Mouse (Mus musculus) MEL (cell line): ENCODE results near the gene Col4a4.

Experiments used
- CHD2 ChIP-seq: IDR thresholded peaks from 2 replicates; pipeline ENCODE4 v1.6.1; 2011; ENCODE audit warnings: low read length, improper control_type of control experiment
- CTCF ChIP-seq, 3 experiments: IDR thresholded peaks in 2 of 3; conservative IDR thresholded peaks in 1 of 3; 2 replicates each; pipeline ENCODE4 v1.5.1; 2011 to 2012; ENCODE audit warnings: low read length in 3 of 3, low read depth in 2 of 3, mild to moderate bottlenecking in 2 of 3, improper control_type of control experiment in 1 of 3, inconsistent platforms in 1 of 3, mixed read lengths in 1 of 3, moderate library complexity in 1 of 3; ENCODE audit not compliant: control insufficient read depth in 1 of 3, insufficient read depth in 1 of 3, poor library complexity in 1 of 3, severe bottlenecking in 1 of 3
- E2F4 ChIP-seq: IDR thresholded peaks from 2 replicates; pipeline ENCODE4 v1.6.1; 2011; ENCODE audit warnings: low read depth, low read length, improper control_type of control experiment, borderline replicate concordance
- ELF1 ChIP-seq: IDR thresholded peaks from 2 replicates; pipeline ENCODE4 v1.6.1; 2014; ENCODE audit warnings: low read depth, mild to moderate bottlenecking, inconsistent platforms, low read length, improper control_type of control experiment, moderate library complexity
- EP300 ChIP-seq, 2 experiments: IDR thresholded peaks; 2 replicates each; pipeline ENCODE4 v1.6.1; 2011; ENCODE audit warnings: improper control_type of control experiment in 2 of 2, low read length in 2 of 2, low read depth in 1 of 2, mild to moderate bottlenecking in 1 of 2
- MAFK ChIP-seq: IDR thresholded peaks from 2 replicates; pipeline ENCODE4 v1.6.1; 2011; ENCODE audit warnings: low read depth, mild to moderate bottlenecking, low read length, improper control_type of control experiment, borderline replicate concordance
- NRF1 ChIP-seq: IDR thresholded peaks from 2 replicates; pipeline ENCODE4 v1.6.1; 2014; ENCODE audit warnings: low read depth, mild to moderate bottlenecking, inconsistent platforms, low read length, improper control_type of control experiment, moderate library complexity; ENCODE audit not compliant: poor library complexity, insufficient read depth, severe bottlenecking
- POLR2A ChIP-seq, 2 experiments: IDR thresholded peaks; 2 replicates each; pipeline ENCODE4 v1.6.1; 2011 to 2012; ENCODE audit warnings: low read length in 2 of 2, mild to moderate bottlenecking in 2 of 2, control low read depth in 1 of 2, improper control_type of control experiment in 1 of 2, low read depth in 1 of 2, moderate library complexity in 1 of 2; ENCODE audit not compliant: control insufficient read depth in 1 of 2, insufficient read depth in 1 of 2, poor library complexity in 1 of 2
- POLR2AphosphoS5 ChIP-seq: IDR thresholded peaks from 2 replicates; pipeline ENCODE4 v1.6.1; 2012; ENCODE audit warnings: low read depth, borderline replicate concordance, mild to moderate bottlenecking, inconsistent platforms, low read length, moderate library complexity, mixed read lengths
- RAD21 ChIP-seq: IDR thresholded peaks from 2 replicates; pipeline ENCODE4 v1.6.1; 2011; ENCODE audit warnings: mild to moderate bottlenecking, low read depth, low read length, improper control_type of control experiment
- TCF12 ChIP-seq: IDR thresholded peaks from 2 replicates; pipeline ENCODE4 v1.6.1; 2014; ENCODE audit warnings: low read depth, mild to moderate bottlenecking, inconsistent platforms, low read length, improper control_type of control experiment, moderate library complexity
- USF2 ChIP-seq, 2 experiments: IDR thresholded peaks; 2 replicates each; pipeline ENCODE4 v1.6.1; 2011 to 2012; ENCODE audit warnings: improper control_type of control experiment in 2 of 2, low read length in 2 of 2, borderline replicate concordance in 1 of 2, inconsistent platforms in 1 of 2, low read depth in 1 of 2, mild to moderate bottlenecking in 1 of 2; ENCODE audit not compliant: insufficient read depth in 1 of 2
- ZC3H11A ChIP-seq: IDR thresholded peaks from 2 replicates; pipeline ENCODE4 v1.6.1; 2012; ENCODE audit warnings: low read depth, mild to moderate bottlenecking, inconsistent platforms, low read length, improper control_type of control experiment

GRCm38 (mm10) chr1:82468872-82469271 is 117.8 kb downstream of the Col4a4 start:
- TF ChIP-seq POLR2A (IDR thresholded peaks at IDR 0.05; ENCODE audit: control insufficient read depth in 1 of 2, insufficient read depth in 1 of 2, low read depth in 1 of 2, low read length in 2 of 2, poor library complexity in 1 of 2) (no peak), MAFK (no peak), EP300 (IDR thresholded peaks at IDR 0.05; ENCODE audit: low read depth in 1 of 2, low read length in 2 of 2) (no peak), E2F4 (no peak), CTCF (IDR thresholded peaks at IDR 0.05 in 2 of 3, conservative IDR thresholded peaks at IDR 0.05 in 1 of 3; ENCODE audit: control insufficient read depth in 1 of 3, insufficient read depth in 1 of 3, low read depth in 2 of 3, low read length in 3 of 3, poor library complexity in 1 of 3, severe bottlenecking in 1 of 3) (no peak), NRF1 (no peak), CHD2 (no peak), RAD21 (no peak), TCF12 (no peak), ELF1 (no peak), USF2 (IDR thresholded peaks at IDR 0.05; ENCODE audit: borderline replicate concordance in 1 of 2, insufficient read depth in 1 of 2, low read depth in 1 of 2, low read length in 2 of 2) (no peak), ZC3H11A (no peak), POLR2AphosphoS5 (no peak)
